Mouse (Mus musculus) myocyte (in vitro differentiated cells): Measurements from ENCODE around the gene Rnf207. TPM values are rescaled to one million over a fixed set of nuclear protein-coding genes. Genes with fewer than 3 reads are reported as not detected.

ENCODE experiments used
- H3K27me3 ChIP-seq: one replicate; pipeline ENCODE4 v1.6.1; 2011; ENCODE audit not compliant: control insufficient read depth, insufficient read depth, insufficient read length
- H3K36me3 ChIP-seq: one replicate; pipeline ENCODE4 v1.6.1; 2011; ENCODE audit not compliant: control insufficient read depth, insufficient read depth
- H3K4me2 ChIP-seq: one replicate; pipeline ENCODE4 v1.6.1; 2011; ENCODE audit warnings: low read depth, control low read depth
- H3K4me3 ChIP-seq: one replicate; pipeline ENCODE4 v1.5.1; 2011; ENCODE audit warnings: mild to moderate bottlenecking, control low read depth, moderate library complexity
- H3K79me2 ChIP-seq: one replicate; pipeline ENCODE4 v1.6.1; 2011; ENCODE audit not compliant: control insufficient read depth, insufficient read depth
- H3ac ChIP-seq: one replicate; pipeline ENCODE4 v1.6.1; 2011; ENCODE audit not compliant: control insufficient read depth, insufficient read length
- CEBPB ChIP-seq: IDR thresholded peaks from 2 replicates; pipeline ENCODE4 v1.6.1; 2011; ENCODE audit warnings: mild to moderate bottlenecking, moderate library complexity; ENCODE audit not compliant: poor library complexity, insufficient read depth, severe bottlenecking
- E2F4 ChIP-seq: IDR thresholded peaks from one replicate; pipeline ENCODE4 v1.6.1; 2011; ENCODE audit warnings: mild to moderate bottlenecking, control low read depth, moderate library complexity; ENCODE audit not compliant: insufficient read depth
- MAX ChIP-seq: IDR thresholded peaks from one replicate; pipeline ENCODE4 v1.6.1; 2011; ENCODE audit warnings: low read depth, mild to moderate bottlenecking, control low read depth
- MYOD1 ChIP-seq, 3 experiments: IDR thresholded peaks; one replicate each; pipeline ENCODE4 v1.6.1; 2011; ENCODE audit warnings: control low read depth in 2 of 3, low read depth in 2 of 3, mild to moderate bottlenecking in 2 of 3, moderate library complexity in 1 of 3; ENCODE audit not compliant: insufficient read length in 2 of 3, control insufficient read depth in 1 of 3
- MYOG ChIP-seq, 3 experiments: IDR thresholded peaks; one replicate each; pipeline ENCODE4 v1.6.1; 2011; ENCODE audit warnings: control low read depth in 2 of 3, low read depth in 2 of 3, mild to moderate bottlenecking in 2 of 3; ENCODE audit not compliant: insufficient read length in 2 of 3, control insufficient read depth in 1 of 3, insufficient read depth in 1 of 3
- POLR2A ChIP-seq: IDR thresholded peaks from one replicate; pipeline ENCODE4 v1.6.1; 2011; ENCODE audit warnings: low read depth, mild to moderate bottlenecking, control low read depth, moderate library complexity; ENCODE audit not compliant: insufficient read length
- POLR2AphosphoS2 ChIP-seq: IDR thresholded peaks from one replicate; pipeline ENCODE4 v1.6.1; 2011; ENCODE audit warnings: low read depth, control low read depth; ENCODE audit not compliant: insufficient read length
- REST ChIP-seq: IDR thresholded peaks from one replicate; pipeline ENCODE4 v1.6.1; 2011; ENCODE audit warnings: mild to moderate bottlenecking, control low read depth, moderate library complexity; ENCODE audit not compliant: insufficient read depth, insufficient read length
- SRF ChIP-seq: IDR thresholded peaks from one replicate; pipeline ENCODE4 v1.6.1; 2011; ENCODE audit warnings: low read depth; ENCODE audit not compliant: control insufficient read depth, insufficient read length
- TCF12 ChIP-seq: IDR thresholded peaks from one replicate; pipeline ENCODE4 v1.6.1; 2011; ENCODE audit warnings: mild to moderate bottlenecking, control low read depth; ENCODE audit not compliant: poor library complexity, insufficient read depth, severe bottlenecking
- TCF3 ChIP-seq: IDR thresholded peaks from one replicate; pipeline ENCODE4 v1.6.1; 2011; ENCODE audit warnings: low read depth, control low read depth; ENCODE audit not compliant: insufficient read length
- USF1 ChIP-seq: IDR thresholded peaks from one replicate; pipeline ENCODE4 v1.6.1; 2011; ENCODE audit warnings: low read depth, mild to moderate bottlenecking, control low read depth, moderate library complexity
- polyA plus RNA-seq: library from polyadenylated mRNA; unstranded; fragments of >200 nt; fragmentation: generic; extraction: Trizol; gene quantifications from one replicate; pipeline ENCODE4 v1.2.1, GENCODE M21; 2012; ENCODE audit warnings: missing spikeins

Rnf207 gene
- polyA plus RNA-seq, 1 experiment, result 0.52 TPM

DNA sequence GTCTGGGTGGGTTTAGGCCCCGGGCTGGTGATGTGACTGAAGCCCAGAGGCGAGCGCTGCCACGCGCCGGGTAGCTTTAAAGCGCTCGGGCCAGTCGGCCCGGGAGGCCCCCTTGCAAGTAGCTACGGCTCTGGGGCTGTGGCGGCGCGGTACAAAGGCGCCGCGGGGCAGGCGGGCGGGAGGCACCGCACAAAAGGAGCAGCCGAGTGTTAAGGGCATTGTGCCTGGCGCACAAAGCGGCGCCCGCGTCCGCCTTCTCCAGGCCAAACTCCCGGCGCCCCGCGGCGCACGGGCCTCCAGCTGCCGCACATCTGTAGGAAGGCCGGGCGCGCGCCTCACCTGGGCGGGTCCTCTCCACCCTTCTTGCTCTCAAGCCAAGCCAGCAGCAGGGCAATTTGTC, 28.4 kb downstream of the Rnf207 start:
- Histone ChIP-seq H3K4me2 (no peak overlapping the region), H3K27me3 (peaks cover 67% of the 10 kb centered on the region), H3K79me2 (no peaks in the 10 kb centered on the region), H3ac (no peak overlapping the region), H3K4me3 (no peak overlapping the region), H3K36me3 (no peaks in the 10 kb centered on the region)
- no peak for TF ChIP-seq POLR2AphosphoS2
- TF ChIP-seq E2F4, result no peak
- TF ChIP-seq CEBPB, result no peak
- TF ChIP-seq POLR2A, result no peak
- no peak for TF ChIP-seq TCF12
- TF ChIP-seq SRF, result no peak
- no peak for TF ChIP-seq TCF3
- TF ChIP-seq MAX, result no peak
- TF ChIP-seq USF1, result no peak
- TF ChIP-seq REST, result no peak
- TF ChIP-seq MYOG (IDR thresholded peaks at IDR 0.05; ENCODE audit: control insufficient read depth in 1 of 3, insufficient read depth in 1 of 3, insufficient read length in 2 of 3, low read depth in 2 of 3), result no peak
- no peak for TF ChIP-seq MYOD1 (IDR thresholded peaks at IDR 0.05; ENCODE audit: control insufficient read depth in 1 of 3, insufficient read length in 2 of 3, low read depth in 2 of 3)

DNA sequence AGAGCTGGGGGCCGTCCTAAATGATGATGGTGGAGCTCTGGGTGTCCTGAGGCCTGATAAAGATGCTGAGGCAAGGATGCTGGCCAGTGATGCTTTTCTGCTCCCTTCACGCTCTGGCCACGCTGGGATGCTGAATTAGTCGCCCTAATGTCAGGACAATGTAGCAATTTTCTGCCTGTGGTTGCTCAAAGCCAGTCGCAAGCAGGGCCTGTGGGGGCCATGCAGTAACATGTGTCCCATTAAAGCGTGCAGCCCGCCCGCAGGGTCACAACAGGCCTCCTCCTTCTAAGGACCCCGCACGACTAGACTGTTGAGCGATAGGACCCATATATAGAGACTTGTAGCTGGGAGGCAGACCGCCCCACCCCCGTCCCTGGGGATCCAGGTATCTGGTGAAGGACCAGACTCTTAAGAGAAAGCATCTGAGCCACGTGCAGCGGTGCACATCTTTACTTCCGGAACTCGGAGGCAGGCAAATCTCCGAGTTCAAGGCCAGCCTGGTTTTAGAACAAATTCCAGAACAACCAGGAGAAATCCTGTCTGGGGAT, 30.3 kb downstream of the Rnf207 start:
- Histone ChIP-seq H3K27me3 (peaks cover 65% of the 10 kb centered on the region), H3ac (no peak overlapping the region)

GRCm38 (mm10) chr4:152287317-152288120, 31.3 kb downstream of the Rnf207 start:
- Histone ChIP-seq H3K36me3 (no peaks in the 10 kb centered on the region), H3K79me2 (no peaks in the 10 kb centered on the region), H3K4me2 (no peak overlapping the region), H3K27me3 (peaks cover 63% of the 10 kb centered on the region), H3ac (no peak overlapping the region), H3K4me3 (no peak overlapping the region)
- TF ChIP-seq REST, result peak; percentile 14
- TF ChIP-seq TCF12, result no peak

More for the DNA sequence above, 30.3 kb downstream of the Rnf207 start:
- no peak overlapping the region for H3K4me2 ChIP-seq
- H3K36me3 ChIP-seq, result no peaks in the 10 kb centered on the region
- no peaks in the 10 kb centered on the region for H3K79me2 ChIP-seq
- TF ChIP-seq MYOD1 (IDR thresholded peaks at IDR 0.05; ENCODE audit: control insufficient read depth in 1 of 3, insufficient read length in 2 of 3, low read depth in 2 of 3) (no peak), REST (no peak), TCF3 (no peak), E2F4 (no peak), POLR2AphosphoS2 (no peak), SRF (no peak), POLR2A (no peak), MYOG (IDR thresholded peaks at IDR 0.05; ENCODE audit: control insufficient read depth in 1 of 3, insufficient read depth in 1 of 3, insufficient read length in 2 of 3, low read depth in 2 of 3) (no peak), CEBPB (no peak), MAX (no peak), USF1 (no peak), TCF12 (no peak)
- no peak overlapping the region for H3K4me3 ChIP-seq

DNA sequence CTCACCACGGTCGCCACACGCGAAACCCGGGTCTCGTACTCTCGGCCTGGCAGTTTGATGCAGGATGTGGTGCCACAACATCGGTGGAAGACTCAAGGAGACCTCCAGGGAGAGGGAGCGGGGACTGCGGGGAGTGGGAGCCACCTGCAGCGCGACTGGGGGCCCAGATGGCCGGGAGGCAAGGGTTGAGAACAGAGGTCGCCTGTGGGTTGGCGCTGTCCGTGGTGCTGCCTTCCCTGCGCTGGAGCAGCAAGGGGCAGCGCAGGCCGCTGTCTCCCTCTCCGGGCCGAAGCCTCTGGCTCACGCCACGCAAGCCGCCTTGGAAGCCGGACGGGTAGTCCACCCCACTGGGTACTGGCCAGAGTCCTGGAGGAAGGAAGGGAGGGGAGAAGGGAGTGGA, 31.9 kb downstream of the Rnf207 start:
- no peaks in the 10 kb centered on the region for H3K36me3 ChIP-seq
- H3K79me2 ChIP-seq, result no peaks in the 10 kb centered on the region
- TF ChIP-seq POLR2AphosphoS2 (no peak), POLR2A (no peak), MYOG (IDR thresholded peaks at IDR 0.05; ENCODE audit: control insufficient read depth in 1 of 3, insufficient read depth in 1 of 3, insufficient read length in 2 of 3, low read depth in 2 of 3) (peak in 2 of 3 experiments; percentile 27 to 55), MYOD1 (IDR thresholded peaks at IDR 0.05; ENCODE audit: control insufficient read depth in 1 of 3, insufficient read length in 2 of 3, low read depth in 2 of 3) (peak in 1 of 3 experiments; percentile 41), MAX (no peak), SRF (no peak), REST (peak; percentile 98), TCF3 (no peak)
- H3K4me2 ChIP-seq, result no peak overlapping the region
- no peak overlapping the region for H3K4me3 ChIP-seq
- peaks cover 57% of the 10 kb centered on the region for H3K27me3 ChIP-seq
- no peak overlapping the region for H3ac ChIP-seq

- Histone ChIP-seq H3K4me2 (no peak overlapping the region), H3K36me3 (no peaks in the 10 kb centered on the region), H3K27me3 (peaks cover 50% of the 10 kb centered on the region), H3K4me3 (no peak overlapping the region), H3ac (no peak overlapping the region), H3K79me2 (no peaks in the 10 kb centered on the region)
- TF ChIP-seq MAX (no peak), TCF3 (no peak), E2F4 (no peak), SRF (no peak), MYOD1 (IDR thresholded peaks at IDR 0.05; ENCODE audit: control insufficient read depth in 1 of 3, insufficient read length in 2 of 3, low read depth in 2 of 3) (no peak), POLR2A (no peak), POLR2AphosphoS2 (no peak), MYOG (IDR thresholded peaks at IDR 0.05; ENCODE audit: control insufficient read depth in 1 of 3, insufficient read depth in 1 of 3, insufficient read length in 2 of 3, low read depth in 2 of 3) (no peak), USF1 (no peak), REST (no peak), CEBPB (no peak), TCF12 (no peak)
Observed at GRCm38 (mm10) chr4:152286183-152286582, 32.6 kb downstream of the Rnf207 start.
